Mouse (Mus musculus): ENCODE measurements around the gene Lipt2.
A peak's percentile ranks its signal among the peaks of the same experiment; 100 is the strongest.

DNA sequence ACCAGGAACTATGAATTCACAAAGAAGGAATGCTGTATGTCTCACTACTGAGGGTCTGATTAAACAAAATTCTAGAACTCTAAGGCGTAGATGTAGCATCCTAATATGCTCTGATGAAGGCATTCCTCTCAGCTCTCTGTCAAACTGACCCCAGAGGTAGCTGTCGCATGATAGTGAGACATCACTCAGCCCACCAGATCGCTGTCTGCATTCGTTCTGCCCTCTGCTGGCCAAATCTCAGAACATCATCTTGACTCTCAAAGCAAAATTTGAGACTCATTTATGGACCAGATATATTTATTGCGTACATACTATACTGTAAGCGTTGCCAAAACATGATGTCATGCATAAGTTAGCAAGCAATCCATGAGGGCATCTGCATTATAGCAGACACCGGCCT lies 28.5 kb downstream of the Lipt2 start:
- peak; percentile 41 for TF ChIP-seq CTCF (conservative IDR thresholded peaks at IDR 0.05; ENCODE audit: low read length)
- TF ChIP-seq POU5F1 (IDR thresholded peaks at IDR 0.05; ENCODE audit: borderline replicate concordance, low read length), result no peak

Data from E14TG2a.4 (cell line).